Mouse (Mus musculus) forebrain, embryonic 16.5 days (tissue): ENCODE results near the gene Fanci. TPM values are rescaled to one million over a fixed set of nuclear protein-coding genes. Genes with fewer than 3 reads are reported as not detected.
A peak's percentile ranks its signal among the peaks of the same experiment; 100 is the strongest.

ENCODE experiments used
- ATAC-seq: fragments of 200-750 bp; cut with Nextera tagmentation; 2 replicates; pipeline ENCODE4 v1.8.0; 2017; ENCODE audit warnings: mild to moderate bottlenecking, moderate library complexity
- H3K27ac ChIP-seq: fragments of 300-500 bp; sonication (generic); 2 replicates; pipeline ENCODE4 v1.5.1; 2014; ENCODE audit warnings: low read length, control low read depth
- H3K27me3 ChIP-seq: fragments of 300-500 bp; sonication (generic); replicated peaks from 2 replicates; pipeline ENCODE4 v1.6.1; 2014; ENCODE audit warnings: low read length; ENCODE audit not compliant: control insufficient read depth, insufficient read depth
- H3K36me3 ChIP-seq: fragments of 300-500 bp; sonication (generic); 2 replicates; pipeline ENCODE4 v1.6.1; 2014; ENCODE audit not compliant: control insufficient read depth, insufficient read depth
- H3K4me1 ChIP-seq: fragments of 300-500 bp; sonication (generic); replicated peaks from 2 replicates; pipeline ENCODE4 v1.6.1; 2014; ENCODE audit warnings: low read length; ENCODE audit not compliant: control insufficient read depth, insufficient read depth
- H3K4me2 ChIP-seq: fragments of 300-500 bp; sonication (generic); 2 replicates; pipeline ENCODE4 v1.6.1; 2014; ENCODE audit warnings: mild to moderate bottlenecking, low read length, control low read depth
- H3K4me3 ChIP-seq: fragments of 300-500 bp; sonication (generic); replicated peaks from 2 replicates; pipeline ENCODE4 v1.5.1; 2014; ENCODE audit warnings: mild to moderate bottlenecking, low read length, control low read depth
- H3K9ac ChIP-seq: fragments of 300-500 bp; sonication (generic); replicated peaks from 2 replicates; pipeline ENCODE4 v1.6.1; 2014; ENCODE audit warnings: low read depth, low read length, control low read depth
- H3K9me3 ChIP-seq: fragments of 300-500 bp; sonication (generic); 2 replicates; pipeline ENCODE4 v1.6.1; 2016; ENCODE audit warnings: low read length; ENCODE audit not compliant: control insufficient read depth
- WGBS: fragments of 180-500 bp; shearing (Covaris S2); extraction: QIAGEN DNeasy Blood & Tissue Kit; methylation state at CpG from one replicate; pipeline ENCODE4 v1.1.7; 2014; 5-methylcytosine and 5-hydroxymethylcytosine counted together
- polyA plus RNA-seq: library from polyadenylated mRNA; unstranded; fragments of >200 nt; fragmentation: Nextera tagmentation; extraction: Ambion mirVana; gene quantifications from 2 replicates; pipeline ENCODE4 v1.2.1, GENCODE M21; 2015

Fanci gene
- polyA plus RNA-seq, 1 experiment from 2014 or later: 6.9 TPM

GRCm38 (mm10) chr7:79376516-79377275, 15.0 kb upstream of the Fanci start:
- Histone ChIP-seq H3K9ac (no peak overlapping the region), H3K27me3 (no peaks in the 10 kb centered on the region), H3K4me3 (no peak overlapping the region), H3K36me3 (no peaks in the 10 kb centered on the region), H3K4me1 (no peaks in the 10 kb centered on the region), H3K9me3 (no peaks in the 10 kb centered on the region), H3K4me2 (no peak overlapping the region), H3K27ac (no peak overlapping the region)
- ATAC-seq: no peak
- WGBS: 90% methylated on average over 10 of the region's 10 CpGs

GRCm38 (mm10) chr7:79386422-79387133, 5.2 kb upstream of the Fanci start, which contains the start of gene Rlbp1:
Gene Rlbp1, minus strand, starts transcription at chr7:79387048.
- H3K9ac ChIP-seq: peak within 1 kb of the TSS; percentile 47
- H3K27ac ChIP-seq: peak within 1 kb of the TSS; percentile 81
- peak within 1 kb of the TSS; percentile 47 for H3K4me2 ChIP-seq
- no peaks in the 10 kb centered on the region for H3K9me3 ChIP-seq
- no peaks in the 10 kb centered on the region for H3K36me3 ChIP-seq
- no peaks in the 10 kb centered on the region for H3K27me3 ChIP-seq
- 24% methylated on average over 16 of the region's 16 CpGs for WGBS
- ATAC-seq: peak; percentile 89
- H3K4me1 ChIP-seq: peaks cover 11% of the 10 kb centered on the region
- H3K4me3 ChIP-seq: peak within 1 kb of the TSS; percentile 37

DNA sequence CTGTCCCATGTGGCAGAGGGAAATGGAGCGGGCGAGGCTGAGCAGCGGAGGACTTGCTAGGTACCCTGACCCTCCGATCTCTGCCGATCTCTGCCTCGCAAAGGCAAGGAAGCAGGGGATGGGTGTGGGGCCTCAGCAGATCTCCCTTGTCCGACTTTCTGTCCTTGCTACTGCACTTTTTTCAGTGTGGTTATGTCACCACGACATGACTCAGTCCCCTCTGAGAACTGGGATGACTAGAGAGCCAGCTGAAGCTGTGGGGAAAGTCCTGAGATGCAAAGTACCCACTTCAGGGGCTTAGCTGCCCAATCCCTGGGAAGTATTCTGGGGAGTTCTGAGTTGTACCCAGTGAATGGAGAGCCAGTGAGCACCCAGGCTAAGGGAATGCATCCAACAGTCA, 4.6 kb upstream of the Fanci start:
- WGBS: 46% methylated on average over 8 of the region's 8 CpGs
- H3K4me3 ChIP-seq: no peak overlapping the region
- peak overlapping the region; percentile 47; the same call in 1 of the 2 replicates for H3K4me2 ChIP-seq

GRCm38 (mm10) chr7:79387991-79388390, 3.7 kb upstream of the Fanci start:
- Histone ChIP-seq H3K4me3 (no peak overlapping the region), H3K27me3 (no peaks in the 10 kb centered on the region), H3K27ac (no peak overlapping the region), H3K4me1 (peaks cover 17% of the 10 kb centered on the region), H3K9me3 (no peaks in the 10 kb centered on the region), H3K4me2 (no peak overlapping the region), H3K9ac (no peak overlapping the region), H3K36me3 (no peaks in the 10 kb centered on the region)
- 55% methylated on average over 7 of the region's 7 CpGs for WGBS
- no peak for ATAC-seq

More for the DNA sequence above, 4.6 kb upstream of the Fanci start:
- peak overlapping the region; percentile 81 for H3K27ac ChIP-seq
- no peak for ATAC-seq
- H3K36me3 ChIP-seq: no peaks in the 10 kb centered on the region
- H3K9me3 ChIP-seq: no peaks in the 10 kb centered on the region
- peaks cover 11% of the 10 kb centered on the region for H3K4me1 ChIP-seq
- no peaks in the 10 kb centered on the region for H3K27me3 ChIP-seq
- no peak overlapping the region for H3K9ac ChIP-seq

DNA sequence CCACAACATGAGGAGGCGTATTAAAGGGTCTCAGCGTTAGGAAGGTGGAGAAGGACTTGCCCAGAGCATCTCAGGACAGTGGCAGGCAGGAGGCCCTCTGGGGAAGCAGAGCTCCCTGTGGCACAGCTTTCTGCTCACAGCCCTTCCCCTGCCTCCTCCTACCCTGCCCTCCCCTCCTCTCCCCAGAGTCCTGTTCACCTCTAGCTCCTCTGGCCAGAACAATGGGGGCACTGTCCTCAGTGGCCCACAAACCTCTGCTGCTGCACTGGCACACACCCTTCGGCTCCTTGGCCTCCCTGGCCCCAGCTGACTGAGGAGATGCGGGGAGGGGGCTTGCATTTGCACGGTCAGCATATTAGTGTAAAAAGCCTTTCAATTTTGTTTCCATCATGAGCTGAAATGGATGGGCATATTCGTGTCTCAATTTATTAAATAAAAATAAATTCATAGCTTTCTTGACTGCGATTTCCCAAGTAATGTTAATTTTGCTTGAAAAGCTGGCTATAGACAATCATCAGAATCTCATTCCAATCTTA, 3.0 kb upstream of the Fanci start:
- no peak overlapping the region for H3K4me2 ChIP-seq
- H3K27me3 ChIP-seq: no peaks in the 10 kb centered on the region
- H3K36me3 ChIP-seq: no peaks in the 10 kb centered on the region
- 56% methylated on average over 7 of the region's 7 CpGs for WGBS
- H3K9me3 ChIP-seq: no peaks in the 10 kb centered on the region
- H3K9ac ChIP-seq: no peak overlapping the region
- peaks cover 17% of the 10 kb centered on the region for H3K4me1 ChIP-seq
- ATAC-seq: no peak
- H3K4me3 ChIP-seq: no peak overlapping the region
- H3K27ac ChIP-seq: no peak overlapping the region

DNA sequence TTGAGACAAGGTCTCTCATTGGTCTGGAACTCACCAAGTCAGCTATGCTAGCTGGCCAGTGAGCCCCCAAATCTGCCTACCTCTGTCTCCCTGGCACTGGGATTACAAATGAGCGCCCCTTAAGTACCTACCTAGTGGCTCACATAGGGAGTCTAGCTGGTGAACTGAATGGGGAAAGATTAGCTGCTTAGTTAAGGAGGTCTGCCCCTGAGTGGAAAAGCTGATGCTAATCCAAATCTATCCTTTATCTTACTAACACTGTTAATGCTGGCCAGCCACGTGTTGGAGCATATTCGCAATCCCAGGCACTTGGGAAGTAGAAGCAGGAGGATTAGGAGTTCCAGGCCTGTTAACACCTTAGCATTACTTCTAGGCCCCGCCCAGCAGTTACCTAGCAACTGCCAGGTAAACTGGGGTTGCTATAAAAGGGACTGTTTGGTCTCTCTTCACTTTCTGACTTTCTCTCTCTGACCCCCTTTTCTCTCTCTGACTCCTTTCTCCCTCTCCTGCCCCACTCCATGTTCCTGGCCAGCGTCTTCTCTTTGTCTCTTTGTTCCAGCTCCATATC, 1.5 kb upstream of the Fanci start:
- H3K4me1 ChIP-seq: peaks cover 17% of the 10 kb centered on the region
- no peaks in the 10 kb centered on the region for H3K36me3 ChIP-seq
- ATAC-seq: no peak
- H3K4me3 ChIP-seq: no peak overlapping the region
- H3K9ac ChIP-seq: no peak overlapping the region
- H3K27me3 ChIP-seq: no peaks in the 10 kb centered on the region
- H3K4me2 ChIP-seq: no peak overlapping the region
- 55% methylated on average over 5 of the region's 5 CpGs for WGBS
- H3K27ac ChIP-seq: no peak overlapping the region
- no peaks in the 10 kb centered on the region for H3K9me3 ChIP-seq

GRCm38 (mm10) chr7:79391471-79391870, 258 bp upstream of the Fanci start:
- Histone ChIP-seq H3K27ac (peak overlapping the region; percentile 90), H3K36me3 (no peaks in the 10 kb centered on the region), H3K4me1 (peaks cover 16% of the 10 kb centered on the region), H3K4me3 (peak overlapping the region; percentile 70), H3K9ac (peak overlapping the region; percentile 71), H3K9me3 (no peaks in the 10 kb centered on the region), H3K4me2 (peak overlapping the region; percentile 97), H3K27me3 (no peaks in the 10 kb centered on the region)
- ATAC-seq: peak; percentile 5
- WGBS: 9% methylated on average over 3 of the region's 3 CpGs

DNA sequence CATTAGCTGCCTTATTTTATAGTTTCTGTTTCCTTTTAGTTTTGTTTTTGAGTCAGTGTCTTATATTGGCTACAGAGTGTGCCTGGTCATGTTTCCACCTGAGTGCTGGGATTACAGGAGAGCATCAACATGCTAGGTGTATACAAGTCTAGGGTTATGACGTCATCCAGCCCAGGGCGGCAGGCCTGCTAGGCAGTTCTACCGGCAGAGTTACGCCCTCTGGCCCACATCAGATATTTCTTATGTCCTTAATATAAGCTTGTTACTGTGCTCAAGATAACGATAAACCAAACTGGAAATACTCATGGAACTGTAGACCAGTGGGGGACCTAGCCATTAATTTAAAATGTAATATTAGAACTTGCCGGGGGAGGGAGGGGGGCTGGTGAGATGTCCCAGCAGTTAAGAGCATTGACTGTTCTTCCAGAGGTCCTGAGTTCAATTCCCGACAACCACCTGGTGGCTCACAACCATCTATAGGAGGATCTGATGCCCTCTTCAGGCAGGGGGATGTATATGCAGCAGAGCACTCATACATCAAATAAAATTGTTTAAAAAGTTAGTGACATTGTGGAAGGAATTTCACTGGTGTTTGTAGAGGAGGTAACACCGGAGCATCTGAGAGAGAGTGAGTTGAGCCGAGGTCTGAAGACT, 1.3 kb downstream of the Fanci start:
- 59% methylated on average over 9 of the region's 9 CpGs for WGBS
- peaks cover 8% of the 10 kb centered on the region for H3K4me1 ChIP-seq
- ATAC-seq: no peak
- no peak overlapping the region for H3K9ac ChIP-seq
- no peaks in the 10 kb centered on the region for H3K36me3 ChIP-seq
- peak overlapping the region; percentile 13 for H3K4me3 ChIP-seq
- H3K9me3 ChIP-seq: no peaks in the 10 kb centered on the region
- peak overlapping the region; percentile 97 for H3K4me2 ChIP-seq
- no peak overlapping the region for H3K27ac ChIP-seq
- H3K27me3 ChIP-seq: no peaks in the 10 kb centered on the region

DNA sequence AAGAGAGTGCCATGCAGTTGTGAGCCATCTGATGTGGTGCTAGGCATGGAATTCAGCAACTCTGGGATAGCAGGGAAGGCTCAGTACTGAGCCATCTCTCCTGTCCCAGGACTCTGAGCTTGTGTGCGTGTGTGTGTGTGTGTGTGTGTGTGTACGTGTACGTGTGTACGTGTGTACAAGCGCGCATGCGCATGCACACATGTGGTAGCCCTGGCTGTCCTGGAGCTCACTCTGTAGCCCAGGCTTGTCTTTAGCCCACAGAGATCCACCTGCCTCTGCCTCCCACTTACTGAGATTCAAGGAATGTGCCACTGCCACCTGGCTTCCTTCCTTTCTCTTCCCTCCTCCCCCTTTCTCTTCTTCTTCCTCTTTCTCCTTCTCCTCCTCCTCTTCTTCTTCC, 2.2 kb downstream of the Fanci start:
- no peak for ATAC-seq
- 95% methylated on average over 7 of the region's 7 CpGs for WGBS
- no peaks in the 10 kb centered on the region for H3K27me3 ChIP-seq
- no peaks in the 10 kb centered on the region for H3K36me3 ChIP-seq
- no peak overlapping the region for H3K27ac ChIP-seq
- H3K4me1 ChIP-seq: peaks cover 8% of the 10 kb centered on the region
- H3K4me2 ChIP-seq: no peak overlapping the region
- no peak overlapping the region for H3K9ac ChIP-seq
- no peaks in the 10 kb centered on the region for H3K9me3 ChIP-seq
- H3K4me3 ChIP-seq: no peak overlapping the region
